Mouse (Mus musculus) adrenal gland, postnatal 14 days (tissue): ENCODE results near the gene Fut11. TPM values are rescaled to one million over a fixed set of nuclear protein-coding genes. Genes with fewer than 3 reads are reported as not detected.

Experiments
- microRNA-seq, 2 experiments: library from miRNA; unstranded; fragments of <30 nt; microRNA quantifications; one replicate each; pipeline ENCODE4 v1.2.0; 2021
- total RNA-seq: library from RNA; stranded (reverse); gene quantifications from 2 replicates; pipeline ENCODE4 v1.2.3, GENCODE M21; 2021

Gene Fut11
- total RNA-seq, 1 experiment from 2014 or later: 17.0 TPM

Small RNA genes lying within 50 kb of the gene (microRNA-seq; reads per million reads assigned to microRNA genes)
- gene Mir6946: 0 to 0.85 reads per million in 2 experiments

Other genes starting within 250 kb of the Fut11 start
- 1.1 and 2.0 TPM in 2 replicates for gene Cfap70, start 242.7 kb upstream of the Fut11 start, total RNA-seq
- 67.7 and 72.5 TPM in 2 replicates for gene Anxa7, start 214.8 kb upstream of the Fut11 start, total RNA-seq
- gene Mss51, start 198.1 kb upstream of the Fut11 start, total RNA-seq: 0.74 and 1.1 TPM in 2 replicates
- 62.6 and 71.6 TPM in 2 replicates for gene Ppp3cb, start 148.4 kb upstream of the Fut11 start, total RNA-seq
- 13.5 and 14.8 TPM in 2 replicates for gene Usp54, start 53.9 kb upstream of the Fut11 start, total RNA-seq
- gene Myoz1, start 38.4 kb upstream of the Fut11 start, total RNA-seq: not detected in 2 replicates
- 0.19 and 0.71 TPM in 2 replicates for gene Synpo2l, start 26.6 kb upstream of the Fut11 start, total RNA-seq
- gene Sec24c, start 20.7 kb upstream of the Fut11 start, total RNA-seq: 137 and 149 TPM in 2 replicates
- gene Chchd1, start 8.0 kb downstream of the Fut11 start, total RNA-seq: 84.1 and 98.3 TPM in 2 replicates
- gene Zswim8, start 12.6 kb downstream of the Fut11 start, total RNA-seq: 96.1 and 101 TPM in 2 replicates
- gene Ndst2, start 39.6 kb downstream of the Fut11 start, total RNA-seq: 27.6 and 31.4 TPM in 2 replicates
- 44.5 and 45.6 TPM in 2 replicates for gene Camk2g, start 99.1 kb downstream of the Fut11 start, total RNA-seq
- 26.3 and 60.1 TPM in 2 replicates for gene Plau, start 141.7 kb downstream of the Fut11 start, total RNA-seq
- 93.6 and 93.9 TPM in 2 replicates for gene Vcl, start 234.4 kb downstream of the Fut11 start, total RNA-seq